Mouse (Mus musculus) layer of hippocampus, postnatal 14 days (tissue): ENCODE measurements around the gene Entpd8. TPM values are rescaled to one million over a fixed set of nuclear protein-coding genes. Genes with fewer than 3 reads are reported as not detected.

Source experiments
- DNase-seq, 2 experiments: peaks; one replicate each; pipeline ENCODE4 v3.0.0; 2021 to 2022; ENCODE audit warnings: low spot score in 2 of 2, mixed read lengths in 1 of 2
- long read RNA-seq, 2 experiments: library from polyadenylated mRNA; stranded (forward); transcript quantifications; one replicate each; pipeline ENCODE4 v2.0.0; 2021
- total RNA-seq, 2 experiments: library from RNA; stranded (reverse); gene quantifications; 2 replicates each; pipeline ENCODE4 v1.2.3; 2021

Gene Entpd8
- not detected for total RNA-seq
- long read RNA-seq, experiment 1, result 0 reads
- long read RNA-seq, experiment 2, result 0 reads

- DNase-seq, result no peak
These were observed at the start of gene Entpd8 for GRCm38 (mm10) chr2:25080076-25080475. Entpd8 (plus strand) TSS chr2:25080304.

DNA sequence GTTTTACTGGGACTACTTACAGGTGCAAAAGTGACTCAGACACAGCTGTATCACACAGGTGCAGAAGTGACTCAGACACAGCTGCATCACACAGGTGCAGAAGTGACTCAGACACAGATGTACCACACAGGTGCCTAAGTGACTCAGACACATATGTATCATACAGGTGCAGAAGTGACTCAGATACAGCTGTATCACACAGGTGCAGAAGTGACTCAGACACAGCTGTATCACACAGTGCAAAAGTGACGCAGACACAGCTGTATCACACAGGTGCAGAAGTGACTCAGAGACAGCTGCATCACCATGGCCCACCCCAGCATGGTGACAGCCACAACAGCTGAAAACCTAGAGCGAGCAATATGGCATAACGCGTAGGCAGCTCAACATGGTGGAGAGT, 45.1 kb upstream of the Entpd8 start:
- DNase-seq, result no peak

DNA sequence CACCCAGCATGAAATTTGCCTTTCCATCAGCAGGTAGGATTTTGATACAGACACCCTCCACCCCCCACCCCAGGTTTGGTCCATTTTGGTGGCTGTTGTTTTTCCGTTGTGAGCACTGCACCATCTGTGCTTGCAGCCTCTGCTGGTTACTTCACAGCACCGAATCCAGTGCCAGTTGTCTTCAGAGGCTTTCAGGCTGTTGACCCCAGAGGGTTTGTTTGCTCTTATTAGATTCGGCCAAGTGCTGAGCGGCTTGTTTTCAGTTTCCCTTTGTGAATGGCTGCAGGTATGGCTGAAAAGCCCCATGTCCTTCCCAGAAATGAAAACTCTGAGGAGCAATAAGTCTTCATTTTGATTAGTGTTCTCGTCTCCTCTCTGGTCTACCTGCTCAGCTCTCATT, 40.0 kb upstream of the Entpd8 start:
- DNase-seq, result no peak

GRCm38 (mm10) chr2:25050921-25051320, 29.2 kb upstream of the Entpd8 start:
- peak; percentile 55 to 73 for DNase-seq

DNA sequence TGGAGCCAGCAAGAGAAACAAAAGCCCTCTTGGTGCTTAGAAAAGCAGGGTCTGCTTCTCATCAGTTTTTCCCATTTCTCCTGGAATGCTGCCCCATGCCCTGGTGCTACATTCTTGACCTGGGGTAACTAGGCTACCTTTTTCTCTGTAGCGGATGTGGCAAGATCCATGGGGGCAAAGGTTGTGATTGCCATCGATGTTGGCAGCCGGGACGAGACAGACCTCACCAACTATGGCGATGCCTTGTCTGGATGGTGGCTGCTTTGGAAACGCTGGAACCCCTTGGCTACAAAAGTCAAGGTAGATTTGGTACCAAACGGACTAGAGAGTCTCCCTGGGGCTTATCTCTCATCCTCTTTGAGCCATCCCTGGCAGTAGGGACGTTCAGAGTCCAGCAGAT, 28.7 kb upstream of the Entpd8 start:
- no peak for DNase-seq

DNA sequence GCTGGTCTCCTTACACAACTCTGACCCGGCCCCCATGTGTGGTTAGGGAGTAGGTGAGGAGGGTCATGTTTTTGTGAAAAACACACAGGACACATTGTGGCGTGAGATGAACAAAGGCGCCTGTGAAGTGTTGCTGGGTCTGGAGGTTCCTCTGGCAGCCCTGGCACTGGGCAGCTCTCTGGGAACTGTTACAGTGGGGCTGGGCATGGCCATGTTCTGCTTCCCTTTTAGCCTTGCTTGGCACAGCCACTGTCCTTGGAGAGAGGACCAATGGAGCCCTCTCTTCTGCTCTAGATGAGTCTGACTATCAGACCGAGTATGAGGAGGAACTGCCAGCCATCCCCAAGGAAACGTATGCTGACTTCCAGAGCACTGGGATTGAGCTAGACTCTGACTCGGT, 27.0 kb upstream of the Entpd8 start:
- no peak for DNase-seq

GRCm38 (mm10) chr2:25054221-25055067, 25.7 kb upstream of the Entpd8 start, which contains the start of gene Nsmf:
Nsmf (plus strand) TSS chr2:25054355.
- DNase-seq, result peak; percentile 87 to 94

DNA sequence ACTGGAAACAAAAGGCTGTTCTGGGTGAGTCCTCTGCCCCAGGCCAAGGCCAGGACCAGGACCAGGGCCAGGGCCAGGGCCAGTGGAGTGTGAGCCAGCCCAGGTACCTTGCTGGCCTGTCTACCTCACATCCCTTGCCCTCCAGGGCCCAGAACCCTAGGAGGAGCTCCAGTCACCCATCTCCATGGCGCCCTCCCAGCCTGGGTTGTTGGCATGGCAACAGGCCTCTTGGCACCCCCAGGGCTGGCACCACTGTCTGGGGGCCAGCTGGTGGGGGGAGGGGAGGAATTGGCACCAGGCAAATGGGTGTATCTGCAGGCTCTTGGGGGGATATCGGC, 25.1 kb upstream of the Entpd8 start:
- peak; percentile 90 to 92 for DNase-seq

GRCm38 (mm10) chr2:25055409-25056155, 24.5 kb upstream of the Entpd8 start:
- no peak for DNase-seq

DNA sequence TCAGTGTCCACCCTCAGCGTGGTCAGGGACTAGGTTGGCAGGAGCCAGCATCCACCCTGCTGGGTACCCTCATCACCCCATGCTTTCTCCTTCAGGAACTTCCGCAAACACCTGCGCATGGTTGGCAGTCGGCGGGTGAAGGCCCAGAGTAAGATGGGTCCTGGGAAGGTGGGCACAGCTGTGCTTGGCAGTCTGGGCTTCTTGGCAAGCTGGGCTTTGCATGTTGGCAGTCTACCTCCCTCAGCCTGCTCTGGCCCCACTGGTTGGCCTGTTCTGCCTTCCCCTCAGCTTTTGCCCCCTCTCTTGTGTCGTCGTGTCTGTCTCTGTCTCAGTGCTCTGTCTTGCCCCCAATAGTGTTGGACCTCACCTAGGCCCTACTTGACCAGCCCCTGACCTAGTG, 21.2 kb upstream of the Entpd8 start:
- DNase-seq, result no peak

- DNase-seq, result no peak
These were observed 16.6 kb upstream of the Entpd8 start for GRCm38 (mm10) chr2:25063523-25063922.

GRCm38 (mm10) chr2:25064285-25064684, 15.8 kb upstream of the Entpd8 start:
- no peak for DNase-seq

DNA sequence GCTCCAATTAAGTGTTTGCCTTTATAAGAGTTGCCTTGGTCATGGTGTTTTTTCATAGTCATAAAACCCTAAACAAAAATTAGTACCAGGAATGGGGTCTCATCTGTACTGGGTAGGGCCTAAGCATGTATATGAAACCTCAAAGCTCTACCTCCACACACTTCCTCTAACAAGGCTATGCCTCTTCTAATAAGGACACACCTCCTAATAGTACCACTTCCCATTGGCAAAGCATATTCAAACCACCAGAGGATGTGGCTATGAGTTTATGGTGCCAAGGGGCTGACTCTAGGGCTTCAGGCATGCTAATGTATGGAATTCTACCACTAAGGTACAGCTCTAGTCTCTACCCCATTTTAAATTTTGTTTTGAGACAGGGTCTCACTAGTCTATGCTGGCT, 14.6 kb upstream of the Entpd8 start:
- DNase-seq, result no peak

- no peak for DNase-seq
These were observed 13.6 kb upstream of the Entpd8 start for GRCm38 (mm10) chr2:25066552-25066951.

- DNase-seq, result no peak
These were observed 10.6 kb upstream of the Entpd8 start for GRCm38 (mm10) chr2:25069537-25069936.

DNA sequence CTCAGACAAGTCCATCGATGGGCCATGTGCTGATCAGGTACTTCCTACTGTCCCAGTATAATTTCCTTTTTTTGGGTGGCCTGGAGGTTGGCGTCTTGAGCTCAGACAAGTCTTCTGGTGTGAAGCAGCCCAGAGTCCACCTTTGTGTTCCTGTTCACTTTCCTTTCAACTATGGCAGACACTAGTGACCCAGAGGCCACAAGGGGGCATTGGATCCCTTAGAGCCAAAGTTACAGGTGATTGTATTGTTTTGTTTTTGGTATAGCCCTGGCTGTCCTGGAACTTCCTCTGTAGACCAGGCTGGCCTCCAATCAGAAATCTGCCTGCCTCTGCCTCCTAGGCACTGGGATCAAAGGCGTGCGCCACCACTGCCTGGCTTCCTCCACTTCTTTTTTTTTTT, 7.7 kb upstream of the Entpd8 start:
- no peak for DNase-seq

DNA sequence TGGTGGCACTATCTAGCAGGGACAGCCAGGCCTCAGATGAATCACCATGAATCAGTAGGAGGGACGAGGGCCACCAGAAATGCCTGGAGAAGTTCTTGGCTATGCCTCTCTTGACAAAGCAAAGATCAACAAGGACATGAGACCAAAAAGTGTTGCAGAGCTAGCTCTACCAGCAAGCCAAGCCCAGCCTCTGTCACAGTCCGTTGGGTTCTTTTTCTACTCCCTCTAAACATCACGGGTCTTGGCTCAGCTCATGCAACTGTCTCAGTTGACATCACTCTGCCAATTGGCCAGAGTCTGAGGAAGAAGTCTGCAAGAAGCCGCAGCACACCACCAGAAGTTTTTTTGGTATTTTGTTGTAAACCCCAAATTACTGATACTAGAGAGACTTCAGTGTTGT, 4.6 kb upstream of the Entpd8 start:
- DNase-seq, result no peak

- DNase-seq, result no peak
These were observed 1.1 kb upstream of the Entpd8 start for GRCm38 (mm10) chr2:25078967-25079366.

GRCm38 (mm10) chr2:25083697-25084096, 3.6 kb downstream of the Entpd8 start:
- no peak for DNase-seq

DNA sequence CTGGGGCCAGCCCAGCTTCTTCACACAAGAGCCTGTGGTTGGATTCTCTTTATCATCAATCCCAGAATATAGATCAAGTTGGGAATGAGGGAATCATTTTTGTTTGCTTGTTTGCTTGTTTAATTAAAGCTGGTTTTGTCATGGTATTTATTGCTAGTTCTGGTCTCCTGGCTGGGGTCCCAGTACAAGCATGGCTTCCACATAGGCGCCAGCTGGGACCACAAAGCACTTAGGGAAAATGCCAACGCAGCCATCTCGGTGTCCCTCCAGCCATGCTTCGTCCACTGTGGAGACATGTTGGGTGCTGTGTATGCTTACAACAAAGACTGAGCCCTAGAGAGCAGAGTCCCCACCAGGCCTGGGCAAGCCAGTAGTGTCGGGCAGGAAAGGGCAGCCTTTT, 5.5 kb downstream of the Entpd8 start:
- DNase-seq, result no peak

GRCm38 (mm10) chr2:25087842-25088241, 7.7 kb downstream of the Entpd8 start:
- no peak for DNase-seq

DNA sequence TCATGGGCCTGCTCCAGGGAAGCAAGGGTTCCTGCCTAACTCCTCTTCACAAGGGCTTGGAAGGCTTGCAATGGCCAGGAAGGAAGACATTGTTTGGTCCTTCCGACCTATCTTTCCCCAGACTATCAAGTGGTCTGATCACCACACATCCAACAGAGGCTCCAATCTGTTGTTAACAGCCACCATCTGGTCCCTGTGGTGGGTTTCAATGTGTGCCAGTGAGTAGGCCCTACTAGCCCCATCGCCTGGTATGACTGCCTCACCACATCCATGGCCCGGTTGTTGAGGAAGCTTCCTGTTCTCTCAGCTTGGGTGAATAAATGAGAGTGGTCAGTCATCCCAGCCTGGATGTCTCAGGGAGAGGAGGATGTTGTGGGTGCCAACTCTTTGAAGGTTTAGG, 8.5 kb downstream of the Entpd8 start:
- DNase-seq, result no peak

DNA sequence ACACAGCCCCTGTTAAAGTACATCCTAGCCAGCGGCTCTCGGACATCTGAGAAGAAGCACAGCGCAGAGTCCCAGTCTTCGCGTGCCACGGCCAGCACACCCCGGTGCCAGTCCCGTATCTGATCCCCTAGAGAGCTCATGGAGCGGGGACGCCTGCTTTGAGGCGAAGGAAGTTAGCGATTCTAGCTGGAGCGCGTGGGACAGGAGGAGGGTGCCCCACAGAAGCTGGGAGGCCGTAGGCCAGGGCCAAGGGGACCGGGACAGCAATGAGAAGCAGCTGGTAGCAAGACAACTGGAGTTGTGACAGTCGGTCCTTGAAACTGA, 14.6 kb downstream of the Entpd8 start:
- DNase-seq, result no peak
